In the genomic region with DNA sequence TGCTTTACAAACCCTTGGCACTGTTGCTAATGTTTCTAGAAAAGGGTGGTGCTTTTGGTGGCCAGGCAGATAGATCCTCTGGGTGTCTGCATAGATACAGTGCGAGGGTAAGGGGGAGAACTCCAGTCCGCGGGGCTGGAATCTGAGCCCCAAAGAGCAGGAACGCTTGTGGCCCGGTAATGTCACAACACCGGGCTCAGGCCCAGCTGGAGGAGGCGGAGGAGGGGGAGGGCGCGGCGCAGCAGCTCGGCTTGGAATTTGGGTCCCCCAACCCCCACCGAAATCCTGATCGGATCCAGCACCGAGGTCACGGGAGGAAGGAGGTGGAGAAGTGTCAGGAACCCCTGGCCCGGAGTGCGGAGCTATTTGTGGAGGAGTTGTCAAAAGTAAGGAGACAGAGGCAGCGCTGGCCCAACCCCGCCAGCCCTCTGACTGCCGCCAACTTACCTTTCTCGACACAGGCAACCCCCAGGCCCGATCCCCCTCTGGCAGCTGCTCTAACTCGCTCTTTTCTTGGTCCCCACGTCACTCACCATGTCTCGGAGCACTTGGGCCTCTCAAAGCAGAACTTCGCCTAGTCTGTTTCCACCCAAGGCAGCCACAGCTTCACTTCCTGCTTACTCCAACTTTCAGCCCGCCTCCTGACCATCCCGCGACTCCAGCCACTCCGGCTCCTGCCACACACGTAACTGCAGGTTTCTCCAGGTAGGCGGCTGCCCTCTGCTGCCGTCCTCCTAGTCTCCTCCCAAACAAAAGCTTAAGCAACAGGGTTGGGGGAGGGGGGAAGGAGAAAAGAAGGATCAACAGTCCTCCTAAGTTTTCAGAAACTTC, we compare ENCODE assay signal across 8 mouse cellular contexts. TPM values are rescaled to one million over a fixed set of nuclear protein-coding genes. Genes with fewer than 3 reads are reported as not detected.
DNase-seq lines count a peak whose midpoint lies in the region; ATAC-seq and TF ChIP-seq lines count a peak whose summit lies in the region.

A gene (minus strand): TSS at position 763 of the 831 bp plus-strand sequence.

- H3K27ac ChIP-seq in heart, embryonic 15.5 days: peak within 1 kb of the TSS; percentile 97
- peak within 1 kb of the TSS; percentile 100 for H3K27ac ChIP-seq in liver, embryonic 16.5 days (ENCODE audit: low read length)
- no peak within 1 kb of the TSS for H3K27ac ChIP-seq in neural tube, embryonic 12.5 days
- peak within 1 kb of the TSS; percentile 80 for H3K27ac ChIP-seq in testis, adult 2 months (ENCODE audit: control insufficient read depth, insufficient read depth, low read depth, low read length)

- TF ChIP-seq CTCF in testis, adult 2 months (IDR thresholded peaks at IDR 0.05; ENCODE audit: control insufficient read depth, insufficient read depth, insufficient replicate concordance, low read depth, low read length): no peak

- peak within 1 kb of the TSS; percentile 80 for H3K9ac ChIP-seq in heart, embryonic 15.5 days
- peak within 1 kb of the TSS; percentile 95 for H3K9ac ChIP-seq in liver, embryonic 16.5 days (ENCODE audit: low read depth, low read length)
- H3K9ac ChIP-seq in neural tube, embryonic 12.5 days: peak within 1 kb of the TSS; percentile 45

- peaks cover 25% of the 10 kb centered on the region for H3K4me1 ChIP-seq in heart, embryonic 15.5 days (replicated peaks)
- H3K4me1 ChIP-seq in liver, embryonic 16.5 days (ENCODE audit: control insufficient read depth, low read depth, low read length): peaks cover 42% of the 10 kb centered on the region
- H3K4me1 ChIP-seq in neural tube, embryonic 12.5 days: peaks cover 11% of the 10 kb centered on the region; the same call in 1 of the 2 replicates
- H3K4me1 ChIP-seq in testis, adult 2 months (ENCODE audit: control insufficient read depth, insufficient read depth, low read length): peaks cover 19% of the 10 kb centered on the region

- under 1% methylated on average over 33 of the region's 33 CpGs for whole genome bisulfite sequencing in heart, embryonic 15.5 days
- 0% methylated on average over 33 of the region's 33 CpGs for WGBS in liver, embryonic 16.5 days (ENCODE audit: insufficient replicate concordance)
- 2% methylated on average over 33 of the region's 33 CpGs for WGBS in neural tube, embryonic 12.5 days

- no peaks in the 10 kb centered on the region for H3K9me3 ChIP-seq in heart, embryonic 15.5 days (replicated peaks)
- H3K9me3 ChIP-seq in liver, embryonic 16.5 days (replicated peaks; ENCODE audit: control insufficient read depth, low read length): no peaks in the 10 kb centered on the region
- no peaks in the 10 kb centered on the region for H3K9me3 ChIP-seq in neural tube, embryonic 12.5 days

- ATAC-seq in erythroid progenitor cell, adult 5-6 weeks (replicated peaks; ENCODE audit: low FRiP score, poor library complexity, severe bottlenecking): peak; percentile 61
- peak; percentile 69 for ATAC-seq in heart, embryonic 15.5 days (replicated peaks; ENCODE audit: insufficient number of reproducible peaks, insufficient read depth, low FRiP score, low read depth)
- peak; percentile 58 for ATAC-seq in liver, embryonic 16.5 days (ENCODE audit: low read depth)
- ATAC-seq in neural tube, embryonic 12.5 days (ENCODE audit: low FRiP score, low read depth): peak; percentile 48; the same call in 1 of the 2 replicates

- H3K36me3 ChIP-seq in heart, embryonic 15.5 days: peaks cover 8% of the 10 kb centered on the region
- peaks cover 17% of the 10 kb centered on the region for H3K36me3 ChIP-seq in liver, embryonic 16.5 days (ENCODE audit: control insufficient read depth, insufficient read depth)
- no peaks in the 10 kb centered on the region for H3K36me3 ChIP-seq in neural tube, embryonic 12.5 days
- H3K36me3 ChIP-seq in testis, adult 2 months (ENCODE audit: control insufficient read depth, insufficient read depth, low read length): no peaks in the 10 kb centered on the region

- peak within 1 kb of the TSS; percentile 68 for H3K4me3 ChIP-seq in heart, embryonic 15.5 days
- H3K4me3 ChIP-seq in liver, embryonic 16.5 days (ENCODE audit: low read depth, low read length): peak within 1 kb of the TSS; percentile 85
- H3K4me3 ChIP-seq in neural tube, embryonic 12.5 days: peak within 1 kb of the TSS; percentile 34
- peak within 1 kb of the TSS; percentile 86 for H3K4me3 ChIP-seq in testis, adult 2 months (ENCODE audit: control insufficient read depth, low read depth, low read length)

- peak; percentile 28 for TF ChIP-seq POLR2A in testis, adult 2 months (IDR thresholded peaks at IDR 0.05; ENCODE audit: control insufficient read depth, low read depth, low read length)

- H3K27me3 ChIP-seq in heart, embryonic 15.5 days: no peaks in the 10 kb centered on the region
- H3K27me3 ChIP-seq in liver, embryonic 16.5 days (ENCODE audit: control insufficient read depth, insufficient read depth, low read depth, low read length): no peaks in the 10 kb centered on the region
- H3K27me3 ChIP-seq in neural tube, embryonic 12.5 days (replicated peaks): peaks cover 15% of the 10 kb centered on the region; the same call in 1 of the 2 replicates
- H3K27me3 ChIP-seq in testis, adult 2 months (ENCODE audit: control insufficient read depth, insufficient read depth, low read length): no peaks in the 10 kb centered on the region

- DNase-seq in CD4-positive helper T cell, adult 2 months (ENCODE audit: low read depth, low spot score): peak; percentile 70
- peak; percentile 61 for DNase-seq in brain, adult 2 months (ENCODE audit: low read depth, low spot score)
- DNase-seq in kidney, postnatal 14 days: peak; percentile 93

- peak within 1 kb of the TSS; percentile 66 for H3K4me2 ChIP-seq in heart, embryonic 15.5 days
- H3K4me2 ChIP-seq in liver, embryonic 16.5 days (ENCODE audit: low read depth, low read length): peak within 1 kb of the TSS; percentile 86
- H3K4me2 ChIP-seq in neural tube, embryonic 12.5 days (replicated peaks): peak within 1 kb of the TSS; percentile 58

RNA-seq across cellular contexts. Expression of the gene that starts here (rescaled TPM):
- total RNA-seq in erythroid progenitor cell, adult 5-6 weeks (2015; ENCODE audit: low replicate concordance): 234 and 259 TPM in 2 replicates
- total RNA-seq in erythroid progenitor cell, adult 5-6 weeks (2017; ENCODE audit: low replicate concordance): 212 and 229 TPM in 2 replicates
- polyA plus RNA-seq in heart, embryonic 15.5 days (2015; fragmentation: Nextera tagmentation; extraction: Ambion mirVana): 123 and 142 TPM in 2 replicates
- 212 and 230 TPM in 2 replicates for polyA plus RNA-seq in liver, embryonic 16.5 days (2015; fragmentation: Nextera tagmentation; extraction: Ambion mirVana)
- polyA plus RNA-seq in neural tube, embryonic 12.5 days (2016; fragmentation: Nextera tagmentation; extraction: Ambion mirVana): 31.8 and 34.6 TPM in 2 replicates
- polyA plus RNA-seq in testis, adult 2 months (2012; rRNA removed): 14.8 and 16.0 TPM in 2 replicates

Comparison
In these comparisons a context has a peak if more than half of its experiments do, and no peak if none do; other contexts are left out.
1. H3K4me3 ChIP-seq: peak in every context shown above with its lines; median percentile 86 in testis, adult 2 months; 85 in liver, embryonic 16.5 days; 68 in heart, embryonic 15.5 days; 34 in neural tube, embryonic 12.5 days.
2. H3K9ac ChIP-seq: peak in every context shown above with its lines; median percentile 95 in liver, embryonic 16.5 days; 80 in heart, embryonic 15.5 days; 45 in neural tube, embryonic 12.5 days.